Mouse (Mus musculus): ENCODE measurements around the gene Kpna1.
"Not testable (repeated sequence)": the region's sequence is repeated elsewhere in the genome, so short reads cannot be mapped to it uniquely, and the experiment has no call there.

Kpna1 gene

DNA sequence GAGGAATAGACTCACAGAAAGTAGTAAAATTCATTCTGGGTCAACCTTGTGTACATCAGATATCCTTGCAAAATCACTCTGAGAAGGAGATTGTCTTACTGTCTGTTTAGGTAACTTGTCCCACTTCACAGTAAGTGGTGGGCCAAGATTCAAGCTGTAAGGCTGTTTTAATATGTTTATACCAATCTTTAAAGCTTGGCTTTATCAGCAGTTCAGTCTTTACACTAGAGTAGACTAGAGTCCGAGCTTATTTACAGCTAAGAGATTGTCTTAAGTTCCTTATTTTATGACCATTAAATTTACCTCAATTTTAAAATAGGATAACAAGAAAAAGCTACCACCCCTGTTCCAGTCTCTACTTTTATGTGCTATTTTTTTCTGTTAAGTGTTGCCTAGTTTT is 9.4 kb downstream of the Kpna1 start:
- in situ Hi-C loops (cut with MboI; ENCODE audit: low sequenced_read_pairs): no loop called here

DNA sequence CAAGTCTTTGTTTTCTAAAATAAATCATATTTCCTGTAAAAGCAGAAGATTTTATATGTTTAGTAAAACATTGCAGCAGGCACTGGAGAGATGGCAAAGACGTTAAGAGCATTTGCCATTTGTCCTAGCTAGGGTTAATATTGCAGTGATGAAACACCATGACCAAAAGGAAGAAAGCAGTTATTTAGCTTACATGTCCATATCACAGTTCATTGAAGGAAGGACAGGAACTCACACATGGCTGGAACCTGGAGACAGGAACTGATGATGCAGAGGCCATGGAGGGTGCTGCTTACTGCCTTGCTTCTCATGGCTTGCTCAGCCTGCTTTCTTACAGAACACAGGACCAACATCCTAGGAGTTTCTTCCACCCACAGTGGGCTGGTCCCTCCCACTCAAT is 13.8 kb downstream of the Kpna1 start:
- in situ Hi-C loops (cut with MboI; ENCODE audit: low sequenced_read_pairs): no loop called here

DNA sequence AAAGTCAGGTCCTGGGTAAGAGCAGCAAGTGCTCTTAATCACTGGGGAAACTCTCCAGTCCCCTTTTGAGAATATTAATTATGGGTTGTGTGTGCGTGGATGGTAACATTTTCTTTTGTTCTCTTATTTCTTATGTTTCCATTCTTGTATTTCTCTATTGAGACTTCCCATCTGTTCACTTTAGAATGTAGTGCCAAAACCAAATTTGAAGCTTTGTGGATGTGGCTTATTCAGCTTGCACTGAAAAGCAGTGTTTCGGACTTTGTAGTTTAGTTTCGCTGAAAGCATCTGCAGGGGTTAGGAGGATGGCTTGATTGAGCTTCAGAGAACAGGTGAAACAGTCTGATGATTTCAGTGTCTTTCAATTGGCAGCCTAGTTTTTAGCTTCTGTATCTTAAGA is 14.8 kb downstream of the Kpna1 start:
- in situ Hi-C loops (cut with MboI; ENCODE audit: low sequenced_read_pairs): no loop called here

DNA sequence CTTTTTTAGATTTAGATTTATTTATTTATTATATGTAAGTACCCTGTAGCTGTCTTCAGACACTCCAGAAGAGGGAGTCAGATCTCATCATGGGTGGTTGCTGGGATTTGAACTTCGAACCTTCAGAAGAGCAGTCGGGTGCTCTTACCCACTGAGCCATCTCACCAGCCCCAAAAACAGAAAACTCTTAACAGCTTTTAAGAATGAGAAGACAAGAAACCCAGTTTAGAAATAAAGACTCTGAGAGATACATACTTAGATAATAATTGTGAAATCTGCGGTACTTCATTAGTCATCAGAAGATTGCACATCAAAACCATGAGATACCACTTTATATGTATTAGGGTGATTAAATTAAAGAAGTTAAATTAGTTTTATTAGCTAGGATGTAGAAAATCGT is 20.3 kb downstream of the Kpna1 start:
- in situ Hi-C loops (cut with MboI; ENCODE audit: low sequenced_read_pairs): not testable (repeated sequence)

DNA sequence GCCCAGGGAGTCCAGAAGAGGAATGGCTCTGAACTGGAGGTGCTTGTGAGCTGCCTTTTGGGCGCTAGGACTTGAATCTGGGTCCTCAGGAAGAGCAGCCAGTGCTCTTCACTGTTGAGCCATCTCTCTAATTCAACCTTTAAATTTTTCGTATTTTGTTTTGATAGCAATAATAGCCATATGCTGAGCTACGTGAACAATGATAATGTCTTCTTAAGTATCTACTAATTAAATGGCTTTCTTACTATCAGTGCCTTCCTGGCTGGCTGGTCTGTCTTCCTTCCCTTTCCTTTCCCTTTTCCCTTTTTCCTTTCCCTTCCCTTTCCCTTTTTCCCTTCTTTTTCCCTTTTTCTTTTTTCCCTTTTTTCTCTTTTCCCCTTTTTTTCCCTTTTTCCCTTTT is 29.8 kb downstream of the Kpna1 start:
- in situ Hi-C loops (cut with MboI; ENCODE audit: low sequenced_read_pairs): no loop called here

DNA sequence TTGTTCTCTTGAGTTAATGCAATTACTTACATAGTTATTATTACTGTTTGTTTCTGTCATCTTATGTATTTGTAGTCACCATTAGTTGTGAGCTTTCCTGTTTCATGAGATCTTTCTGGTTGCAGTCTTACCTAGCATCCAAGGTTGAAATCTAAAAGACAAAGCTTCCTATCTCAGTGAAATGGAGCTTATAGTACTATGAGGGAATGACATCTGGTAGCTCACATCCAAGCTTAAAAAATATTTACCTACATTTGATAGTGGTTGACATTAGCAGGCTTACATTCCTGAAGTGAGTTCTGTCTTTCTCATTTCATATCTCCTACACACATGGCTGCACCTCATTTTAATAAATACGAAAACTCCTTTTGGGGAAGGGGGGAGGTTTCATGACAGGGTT is 37.8 kb downstream of the Kpna1 start:
- in situ Hi-C loops (cut with MboI; ENCODE audit: low sequenced_read_pairs): no loop called here

DNA sequence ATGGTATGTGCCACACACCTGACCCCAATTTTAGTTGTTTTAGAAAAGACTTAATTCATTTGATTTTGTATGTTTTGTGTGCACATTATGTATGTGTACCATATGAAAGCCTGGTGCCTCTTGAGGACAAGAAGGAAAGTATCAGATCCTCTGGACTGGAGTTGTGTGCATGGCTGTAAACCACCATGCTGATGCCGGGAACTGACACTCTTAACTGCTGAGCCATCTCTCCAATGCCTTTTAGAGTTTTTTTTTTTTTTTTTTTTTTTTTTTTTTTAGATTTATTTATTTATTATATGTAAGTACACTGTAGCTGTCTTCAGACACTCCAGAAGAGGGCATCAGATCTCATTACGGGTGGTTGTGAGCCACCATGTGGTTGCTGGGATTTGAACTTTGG is 49.6 kb downstream of the Kpna1 start:
- in situ Hi-C loops (cut with MboI; ENCODE audit: low sequenced_read_pairs): not testable (repeated sequence)

DNA sequence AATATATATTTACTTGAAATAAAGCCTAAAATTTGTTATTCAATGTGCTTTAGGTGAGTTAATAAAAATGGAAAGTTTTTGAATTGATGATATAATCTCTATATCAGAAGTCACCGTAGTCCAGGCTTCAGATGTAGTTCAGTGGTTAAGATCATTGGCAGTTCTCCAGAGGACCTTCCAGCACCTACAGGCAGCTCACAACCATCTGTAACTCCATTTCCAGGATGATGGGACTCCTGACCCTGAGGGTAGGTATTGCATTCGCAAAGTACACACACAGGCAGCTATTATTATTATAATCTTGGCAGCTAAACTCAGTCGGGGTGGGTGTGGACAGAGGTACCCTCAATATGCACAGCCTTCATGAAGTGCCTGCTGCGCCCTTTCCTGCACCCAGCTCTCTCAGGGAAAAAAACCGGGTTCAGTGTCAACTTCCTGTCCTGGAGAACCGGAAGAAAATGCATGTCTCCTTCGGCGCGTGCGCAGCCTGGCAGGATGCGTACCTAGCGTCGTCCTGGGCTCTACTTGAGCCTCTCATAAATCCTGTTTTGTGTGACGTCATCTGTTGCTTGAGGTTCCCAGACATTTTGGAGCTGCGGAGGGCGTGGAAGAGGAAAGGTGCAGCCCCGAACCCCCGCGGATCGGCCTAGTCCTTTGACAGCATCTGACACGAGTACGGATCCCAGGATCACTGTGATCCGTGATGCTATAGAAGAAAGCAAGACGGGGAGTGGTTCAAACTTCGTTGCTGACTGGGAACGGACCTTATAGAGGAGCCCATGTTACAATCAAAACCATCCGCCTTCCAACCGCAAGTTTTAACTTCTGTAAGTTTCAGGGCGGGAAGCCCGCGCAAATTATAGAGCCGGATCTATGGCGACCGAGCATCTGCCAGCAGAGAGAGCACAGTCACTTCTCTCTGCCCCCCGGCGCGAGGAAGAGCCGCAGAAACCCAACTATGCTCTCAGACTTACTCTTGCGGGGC is 62.4 kb downstream of the Kpna1 start, which contains the start of gene Wdr5b:
TSS of gene Wdr5b (plus strand) at position 551 of the 985 bp plus-strand sequence.
- in situ Hi-C loops (cut with MboI; ENCODE audit: low sequenced_read_pairs): no loop called here

DNA sequence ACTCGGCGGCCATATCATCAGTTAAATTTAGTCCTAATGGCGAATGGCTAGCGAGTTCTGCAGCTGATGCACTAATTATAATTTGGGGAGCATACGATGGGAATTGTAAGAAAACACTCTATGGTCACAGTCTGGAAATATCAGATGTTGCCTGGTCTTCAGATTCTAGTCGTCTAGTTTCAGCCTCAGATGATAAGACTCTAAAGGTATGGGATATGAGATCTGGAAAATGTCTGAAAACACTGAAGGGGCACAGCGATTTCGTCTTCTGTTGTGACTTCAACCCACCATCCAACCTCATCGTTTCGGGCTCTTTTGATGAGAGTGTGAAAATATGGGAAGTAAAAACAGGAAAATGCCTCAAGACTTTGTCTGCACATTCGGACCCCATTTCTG is 63.1 kb downstream of the Kpna1 start:
- in situ Hi-C loops (cut with MboI; ENCODE audit: low sequenced_read_pairs): no loop called here

DNA sequence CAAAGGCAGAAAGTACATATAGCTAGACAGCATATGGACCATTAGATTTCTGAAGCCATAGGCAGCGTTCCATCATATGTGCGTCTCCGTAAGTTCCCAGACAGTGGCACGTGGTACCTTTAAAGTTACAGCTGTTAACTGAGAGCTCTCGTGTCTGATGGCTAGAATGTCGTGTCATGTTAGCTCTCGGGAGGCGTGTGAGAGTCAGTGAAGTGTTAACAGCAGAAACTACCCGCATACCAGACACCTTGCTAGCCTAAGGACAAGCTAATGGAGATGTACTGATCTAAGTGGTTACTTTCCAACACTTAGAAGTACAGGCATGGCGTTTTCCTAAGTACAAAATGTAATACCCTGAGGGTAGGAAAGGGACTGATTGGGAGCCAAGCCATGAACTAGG is 64.5 kb downstream of the Kpna1 start:
- in situ Hi-C loops (cut with MboI; ENCODE audit: low sequenced_read_pairs): no loop called here

DNA sequence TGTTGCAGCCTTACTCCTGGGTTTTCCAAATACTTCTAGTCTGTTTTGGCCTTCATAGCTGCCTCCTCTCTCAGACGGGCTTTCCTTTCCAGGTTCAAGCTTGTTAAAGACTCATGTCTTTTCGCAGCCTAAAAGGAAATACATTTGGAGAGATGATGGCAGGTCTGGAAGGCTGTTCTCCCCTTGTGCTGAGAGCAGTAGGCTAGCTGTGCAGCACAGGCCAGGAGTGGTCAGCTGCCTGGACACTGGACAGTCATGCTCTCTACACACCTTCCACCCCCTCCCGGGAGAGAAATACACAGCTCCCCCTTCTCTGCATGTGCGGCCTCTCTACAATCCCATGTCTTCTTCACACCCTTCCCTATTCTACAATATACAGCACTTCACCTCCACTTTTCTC is 65.4 kb downstream of the Kpna1 start:
- in situ Hi-C loops (cut with MboI; ENCODE audit: low sequenced_read_pairs): no loop called here

DNA sequence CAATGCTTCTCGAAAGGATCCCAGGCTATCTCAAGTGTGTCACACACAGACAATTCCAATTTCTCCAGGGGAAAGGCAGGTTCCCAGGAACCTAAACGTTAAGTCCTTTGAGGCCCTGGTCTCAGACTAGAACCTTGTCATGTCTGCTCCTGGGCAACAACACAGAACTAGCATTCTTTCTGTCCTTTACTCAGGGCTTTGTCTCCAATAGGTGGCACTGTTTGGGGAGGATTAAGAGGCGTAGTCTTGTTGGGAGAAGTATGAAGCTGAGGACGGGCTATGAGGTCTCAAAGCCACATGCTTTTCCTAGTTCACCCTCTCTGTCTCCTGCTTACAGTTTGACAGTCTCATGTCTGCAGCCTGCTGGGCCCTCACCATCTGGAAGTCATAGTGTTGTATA is 69.0 kb downstream of the Kpna1 start:
- in situ Hi-C loops (cut with MboI; ENCODE audit: low sequenced_read_pairs): no loop called here

DNA sequence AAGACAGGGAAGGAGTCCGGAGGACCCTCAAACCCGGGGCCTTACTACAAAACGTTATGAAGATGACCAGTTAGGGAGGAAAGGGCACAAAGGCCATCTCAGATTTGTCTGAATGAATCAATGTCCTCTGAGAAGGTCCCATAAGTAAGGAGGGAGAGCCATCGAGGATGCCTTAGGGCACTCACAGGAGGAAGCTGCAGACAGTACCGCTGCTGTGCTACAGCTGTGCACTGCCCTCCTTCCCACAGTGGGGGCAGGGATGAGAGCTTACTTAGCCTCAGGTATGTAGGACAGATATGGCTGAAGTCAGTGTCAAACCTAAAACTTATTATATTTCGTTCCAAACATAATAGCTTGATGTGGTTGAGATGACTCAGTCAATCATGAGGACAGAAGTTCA is 72.9 kb downstream of the Kpna1 start:
- in situ Hi-C loops (cut with MboI; ENCODE audit: low sequenced_read_pairs): no loop called here

DNA sequence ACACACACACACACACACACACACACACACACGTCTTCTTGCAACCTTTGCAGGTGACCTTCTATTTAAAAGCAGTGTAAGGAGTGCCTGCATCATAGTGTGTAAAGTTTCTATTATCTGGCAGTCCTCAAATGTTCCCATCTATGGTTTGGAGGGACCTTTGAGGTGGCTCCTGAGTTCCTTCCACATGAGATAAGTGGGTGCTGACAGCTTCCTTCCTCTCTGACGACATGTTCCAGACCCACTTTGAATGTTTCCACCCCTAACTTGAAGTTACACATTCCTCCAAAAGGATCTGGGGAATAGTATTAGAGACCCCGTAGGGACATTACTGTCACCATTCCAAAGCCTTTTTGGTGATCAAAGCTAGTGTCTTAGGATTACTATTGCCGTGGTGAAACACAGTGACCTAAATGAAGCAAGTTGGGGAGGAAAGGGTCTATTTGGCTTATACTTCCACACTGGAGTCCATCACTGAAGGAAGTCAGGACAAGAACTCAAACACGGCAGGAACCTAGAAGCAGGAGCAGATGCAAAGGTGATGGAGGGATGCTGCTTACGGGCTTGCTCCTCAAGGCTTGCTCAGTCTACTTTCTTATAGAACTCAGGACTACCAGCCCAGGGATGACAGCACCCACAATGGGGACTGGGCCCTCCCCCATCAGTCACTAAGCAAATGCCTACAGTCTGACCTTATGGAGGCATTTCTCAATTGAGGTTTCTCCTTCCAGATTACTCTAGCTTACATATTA is 75.2 kb downstream of the Kpna1 start:
- in situ Hi-C loops (cut with MboI; ENCODE audit: low sequenced_read_pairs): no loop called here

DNA sequence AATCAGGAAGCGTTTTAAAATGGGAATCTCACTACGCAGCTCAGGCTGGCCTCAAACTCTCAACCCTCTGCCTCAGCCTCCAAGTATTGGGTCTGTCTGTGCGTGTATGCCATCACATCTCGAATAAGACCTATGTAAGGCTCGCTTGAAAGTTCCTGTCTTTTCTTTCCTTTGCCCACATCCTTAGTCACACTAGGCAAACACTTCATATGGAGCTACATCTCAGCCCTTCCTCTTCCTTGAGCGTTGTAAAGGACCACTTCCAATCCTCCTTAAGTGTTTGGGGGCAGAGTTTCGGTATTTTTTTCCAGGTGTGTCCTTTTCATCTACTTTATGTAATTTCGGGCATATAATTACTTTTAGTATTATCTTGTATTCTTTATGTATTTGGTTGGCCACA is 76.4 kb downstream of the Kpna1 start:
- in situ Hi-C loops (cut with MboI; ENCODE audit: low sequenced_read_pairs): no loop called here

DNA sequence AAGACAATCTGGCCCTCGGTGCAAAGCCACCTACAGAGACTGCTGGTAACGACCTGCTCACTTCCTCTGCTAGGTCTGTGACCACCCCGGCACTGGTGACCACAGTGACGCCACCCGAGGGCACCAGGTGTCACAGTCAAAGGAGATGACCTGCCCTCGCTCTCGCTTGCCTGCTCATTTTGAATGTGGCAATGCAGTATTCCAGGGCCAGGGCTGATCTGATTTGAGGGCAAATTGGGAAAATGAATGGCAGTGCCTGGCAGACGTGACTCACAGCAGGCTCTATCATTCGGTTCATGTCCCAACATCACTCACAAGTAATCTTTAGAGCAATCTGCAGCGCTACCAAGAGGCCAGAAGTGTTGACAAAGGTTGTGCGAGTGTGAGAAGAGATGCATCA is 77.9 kb downstream of the Kpna1 start:
- in situ Hi-C loops (cut with MboI; ENCODE audit: low sequenced_read_pairs): no loop called here

DNA sequence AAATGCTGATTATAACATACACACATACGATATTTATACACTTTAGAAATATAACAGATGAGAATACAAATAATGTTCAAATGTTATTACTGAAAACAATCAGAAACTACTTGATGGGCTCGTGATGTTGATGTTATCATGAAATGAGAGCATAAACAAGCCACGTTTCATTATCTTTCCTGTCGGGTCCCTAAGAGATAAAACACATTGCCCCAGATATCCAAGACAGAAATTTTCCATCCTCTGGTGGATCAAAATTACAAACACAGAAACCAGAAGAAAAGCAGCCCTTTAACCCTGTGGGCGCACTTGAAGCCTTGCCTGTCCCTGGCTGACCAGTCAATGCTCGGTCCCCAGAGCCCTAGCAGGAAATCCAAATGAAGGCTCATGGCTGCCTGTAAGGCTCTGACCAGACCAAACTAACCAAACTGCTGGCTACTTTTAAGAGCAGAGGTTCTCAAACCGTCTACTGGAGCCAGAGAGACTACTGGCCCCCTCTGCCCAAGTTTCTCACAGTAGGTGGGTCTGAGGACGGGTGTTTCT is 79.5 kb downstream of the Kpna1 start:
- in situ Hi-C loops (cut with MboI; ENCODE audit: low sequenced_read_pairs): no loop called here

DNA sequence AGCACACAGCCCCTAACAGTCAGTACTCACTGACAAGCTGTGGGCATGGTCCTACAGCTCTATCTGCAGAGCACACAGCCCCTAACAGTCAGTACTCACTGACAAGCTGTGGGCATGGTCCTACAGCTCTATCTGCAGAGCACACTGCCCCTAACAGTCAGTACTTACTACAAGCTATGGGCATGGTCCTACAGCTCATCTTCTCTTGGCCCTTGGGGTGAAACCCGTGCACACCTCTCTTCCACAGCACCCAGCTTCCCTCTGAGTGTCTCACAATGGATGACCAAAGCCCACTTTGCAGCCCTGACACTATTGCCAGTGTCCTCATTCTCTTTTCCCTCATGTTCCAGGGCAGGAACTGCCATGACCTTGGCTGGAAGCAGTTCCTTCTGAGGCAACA is 84.0 kb downstream of the Kpna1 start:
- in situ Hi-C loops (cut with MboI; ENCODE audit: low sequenced_read_pairs): not testable (repeated sequence)

DNA sequence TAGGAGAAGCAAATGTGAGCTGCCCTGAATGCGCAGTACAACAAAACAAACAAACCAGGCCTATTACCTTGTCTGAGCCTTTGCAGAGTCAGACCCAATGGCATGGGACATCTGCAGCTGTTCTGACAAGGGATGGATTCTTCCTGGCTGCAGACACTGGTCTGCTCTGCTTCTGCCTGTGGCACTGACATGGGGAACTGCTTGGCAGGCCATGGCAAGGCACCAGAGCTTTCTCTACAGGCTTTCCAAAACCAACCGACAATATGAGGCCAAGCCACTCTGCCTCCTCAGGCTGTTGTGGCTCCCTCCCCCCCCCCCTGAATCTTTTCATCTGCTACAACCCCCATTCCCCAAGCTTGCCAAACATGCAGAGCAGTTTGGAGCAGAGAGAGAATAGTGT is 84.8 kb downstream of the Kpna1 start:
- in situ Hi-C loops (cut with MboI; ENCODE audit: low sequenced_read_pairs): no loop called here

DNA sequence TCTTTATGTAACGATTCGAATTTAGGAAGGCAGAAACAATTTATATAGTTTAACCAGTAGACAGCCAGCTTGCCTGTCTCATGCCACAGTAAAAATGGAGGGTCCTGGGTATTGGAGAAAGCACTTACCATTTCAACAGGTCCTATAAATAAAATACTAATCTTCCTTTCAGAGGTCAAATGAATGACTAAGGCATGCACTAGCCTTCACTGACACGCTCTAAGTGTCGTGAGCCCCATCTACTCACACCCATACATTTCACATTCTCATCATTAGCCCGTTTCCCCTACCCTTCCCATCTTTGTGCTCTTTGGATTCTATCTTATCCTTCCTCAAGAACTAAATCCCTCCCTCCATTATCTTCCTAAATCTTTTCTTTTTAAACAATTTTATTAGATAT is 86.4 kb downstream of the Kpna1 start:
- in situ Hi-C loops (cut with MboI; ENCODE audit: low sequenced_read_pairs): no loop called here

DNA sequence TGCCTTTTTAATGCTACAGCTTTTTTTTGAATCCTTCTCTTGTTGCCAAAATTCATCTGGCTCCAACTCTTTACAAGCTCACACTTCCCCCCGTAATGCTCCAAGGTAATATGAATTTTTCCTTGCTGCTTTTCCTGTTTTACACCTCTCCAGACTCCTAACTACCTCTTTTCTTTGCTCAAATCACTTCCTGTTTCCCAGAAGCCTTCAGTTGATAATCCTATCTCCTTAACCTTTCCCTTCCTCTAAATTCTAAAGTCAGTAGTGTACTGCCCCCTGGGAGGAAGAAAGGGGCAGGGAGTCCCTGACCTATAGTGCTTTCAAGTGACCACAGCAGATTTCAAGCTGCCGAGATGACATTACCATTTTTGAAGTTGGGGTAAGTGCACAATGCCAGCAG is 89.1 kb downstream of the Kpna1 start:
- in situ Hi-C loops (cut with MboI; ENCODE audit: low sequenced_read_pairs): no loop called here

DNA sequence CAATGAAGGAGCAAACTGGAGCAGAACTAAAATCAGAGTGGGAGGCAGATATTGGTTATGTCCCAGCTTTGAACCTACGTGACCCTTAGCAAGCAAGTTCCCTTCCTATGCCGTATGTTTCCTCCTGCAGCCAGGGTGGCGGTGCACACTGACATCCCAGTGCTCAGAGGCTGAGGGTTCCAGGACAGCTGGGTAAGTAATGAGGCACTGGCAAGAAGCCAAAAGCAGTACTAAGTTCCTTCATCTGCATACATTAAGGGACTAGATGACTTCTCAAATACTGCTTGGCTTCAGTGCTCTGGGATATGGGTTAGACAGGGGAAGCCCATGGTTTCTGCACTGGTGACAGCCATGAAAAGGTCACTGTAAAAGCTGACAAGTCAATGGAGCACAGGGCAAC is 89.8 kb downstream of the Kpna1 start:
- in situ Hi-C loops (cut with MboI; ENCODE audit: low sequenced_read_pairs): no loop called here

All from CH12F3 (cell line).